Mouse (Mus musculus): Measurements from ENCODE around the gene Psg19.

Gene Psg19

GRCm38 (mm10) chr7:18746189-18746860, 52.0 kb downstream of the Psg19 start:
- DNase-seq (ENCODE audit: low spot score), result no peak

Measured in ovary, postnatal 36 days (tissue).